Mouse (Mus musculus) neural tube, embryonic 10.5 days (tissue): Measurements from ENCODE around the gene Sumf1.

Experiments
- DNase-seq: peaks from one replicate; pipeline ENCODE4 v3.0.0-alpha.2; 2017; ENCODE audit warnings: low spot score; ENCODE audit errors: extremely low spot score

Gene Sumf1

GRCm38 (mm10) chr6:108148435-108148834, 36.9 kb downstream of the Sumf1 start:
- no peak for DNase-seq

DNA sequence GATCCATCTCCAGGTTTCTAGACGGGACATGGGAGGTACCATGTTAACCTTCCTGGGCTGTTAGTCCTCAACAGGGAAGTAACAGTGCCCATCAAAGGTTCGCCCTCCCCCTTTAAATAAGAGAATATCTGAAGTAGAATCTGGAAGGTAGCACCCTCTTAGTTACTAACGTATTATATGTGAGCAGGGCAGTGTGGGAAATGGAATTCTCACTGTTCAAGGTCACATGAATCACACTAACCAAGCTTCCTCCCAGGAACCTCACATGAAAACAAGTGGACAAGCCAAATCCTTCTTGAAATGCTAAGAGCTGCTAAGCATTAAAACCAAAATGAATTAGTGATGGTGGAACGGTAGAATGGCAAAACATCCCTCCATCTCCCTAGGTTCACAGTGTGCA, 38.7 kb downstream of the Sumf1 start:
- no peak for DNase-seq

GRCm38 (mm10) chr6:108145941-108146588, 39.3 kb downstream of the Sumf1 start:
- DNase-seq: peak; percentile 33

GRCm38 (mm10) chr6:108145241-108145640, 40.1 kb downstream of the Sumf1 start:
- no peak for DNase-seq

DNA sequence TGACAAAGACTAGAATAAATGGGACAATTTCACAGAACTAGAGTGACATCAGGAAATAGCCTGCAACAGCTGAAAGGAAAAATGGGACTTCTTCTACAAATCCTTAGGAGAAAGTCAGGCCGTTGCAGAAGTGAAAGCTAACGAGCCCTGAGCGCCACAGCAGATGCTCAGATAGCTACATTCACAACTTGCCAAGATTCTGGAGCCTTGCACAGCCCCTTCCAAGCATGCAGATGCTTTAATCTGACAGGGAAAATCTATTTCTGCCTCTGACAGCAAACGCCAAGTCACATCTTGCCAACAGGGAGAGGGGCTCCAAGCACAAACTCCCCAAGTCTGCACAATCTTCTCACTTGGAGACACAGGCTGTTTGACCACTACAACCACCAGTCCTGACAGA, 42.6 kb downstream of the Sumf1 start:
- no peak for DNase-seq

DNA sequence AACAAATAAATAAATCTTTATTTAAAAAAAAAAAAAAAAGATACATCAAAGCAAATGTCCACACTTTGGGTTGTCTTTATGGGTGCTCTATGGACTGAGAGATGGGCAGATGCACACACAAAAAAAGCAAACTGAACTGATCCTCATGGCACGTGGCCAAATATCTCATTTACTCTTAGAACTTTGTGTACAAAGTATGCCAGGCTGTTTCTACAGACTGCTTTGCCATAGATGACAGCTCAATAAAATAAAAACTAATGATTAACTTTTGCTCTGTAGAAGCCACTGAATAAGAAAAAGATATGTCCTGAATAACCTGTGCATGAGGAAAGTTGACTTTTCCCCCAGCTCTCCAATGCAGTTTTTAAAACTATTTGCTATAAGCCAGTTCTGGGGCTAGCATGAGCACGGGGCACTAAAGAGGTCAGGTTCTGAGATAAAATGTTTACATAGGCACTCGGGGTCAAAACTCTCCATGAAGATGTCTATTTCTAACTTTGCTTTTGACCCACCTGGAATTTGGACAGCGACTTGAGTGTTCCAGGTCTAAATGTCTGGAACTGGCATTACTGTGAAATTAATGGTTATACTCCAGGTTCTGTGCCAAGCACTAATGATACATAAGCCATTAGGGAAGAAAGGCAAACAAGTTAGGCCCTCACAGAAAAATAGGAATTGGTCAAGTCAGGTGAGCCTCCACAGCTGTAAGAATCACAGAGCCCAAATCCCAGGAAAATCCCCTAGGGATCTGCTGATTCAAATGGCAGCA, 44.5 kb downstream of the Sumf1 start:
- DNase-seq: no peak

DNA sequence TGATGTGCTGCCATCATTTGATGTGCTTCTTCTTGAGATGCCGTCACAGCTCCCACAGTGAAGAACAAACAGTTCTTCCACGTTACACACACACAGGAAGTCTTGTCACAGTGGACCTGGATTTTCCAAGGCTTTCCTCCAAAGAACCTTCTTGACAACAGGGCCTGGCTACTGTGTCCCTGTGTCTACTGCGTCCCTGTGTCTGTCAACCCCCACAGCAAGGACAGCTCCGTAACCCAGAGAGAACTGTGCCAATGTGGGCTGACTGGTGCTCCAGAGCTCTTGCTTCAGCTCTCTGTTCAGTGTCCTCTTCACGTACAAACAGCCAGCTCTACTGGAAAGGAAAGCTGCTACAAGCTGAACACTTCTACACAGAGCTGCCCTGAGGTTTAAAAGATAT, 48.4 kb downstream of the Sumf1 start:
- no peak for DNase-seq

GRCm38 (mm10) chr6:108136286-108136685, 49.1 kb downstream of the Sumf1 start:
- no peak for DNase-seq

GRCm38 (mm10) chr6:108132268-108132935, 53.0 kb downstream of the Sumf1 start:
- DNase-seq: no peak

DNA sequence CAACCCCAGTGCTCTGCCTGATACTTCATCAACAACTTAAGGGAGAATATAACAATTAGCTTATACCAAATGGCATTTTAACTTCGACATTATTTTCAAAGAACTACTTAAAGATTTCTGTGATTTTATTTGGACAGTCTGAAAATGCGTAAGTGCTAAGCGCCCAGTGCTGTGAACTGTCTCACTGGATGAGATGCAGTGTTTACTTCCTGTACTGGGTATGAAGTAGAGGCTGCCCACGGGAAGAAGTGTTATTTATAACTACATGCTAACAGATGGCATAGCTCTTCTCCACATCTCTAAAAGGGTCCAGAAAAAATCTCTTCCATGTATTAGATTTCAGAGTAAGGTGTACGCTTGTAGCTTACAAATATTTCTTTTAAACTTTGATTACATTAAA, 54.7 kb downstream of the Sumf1 start:
- no peak for DNase-seq

DNA sequence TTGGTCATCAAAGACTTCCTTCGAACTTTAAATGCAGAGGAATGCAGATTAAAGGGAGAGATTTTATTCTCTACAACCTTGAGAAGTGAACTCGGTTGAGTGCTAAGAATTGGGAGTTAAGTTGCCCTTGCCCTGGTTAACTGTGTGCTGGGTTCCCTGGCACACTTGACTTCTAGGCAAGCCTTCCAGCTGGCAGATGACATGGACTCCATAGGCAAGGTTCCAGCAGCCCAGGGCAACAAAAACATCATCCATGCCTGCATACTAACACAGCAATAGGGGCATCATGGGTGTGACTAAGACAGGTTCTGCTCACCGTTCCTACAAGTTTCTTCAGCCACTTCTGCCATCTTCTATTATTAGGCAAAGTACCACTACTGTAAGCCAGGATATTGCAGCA, 58.8 kb downstream of the Sumf1 start:
- DNase-seq: no peak

DNA sequence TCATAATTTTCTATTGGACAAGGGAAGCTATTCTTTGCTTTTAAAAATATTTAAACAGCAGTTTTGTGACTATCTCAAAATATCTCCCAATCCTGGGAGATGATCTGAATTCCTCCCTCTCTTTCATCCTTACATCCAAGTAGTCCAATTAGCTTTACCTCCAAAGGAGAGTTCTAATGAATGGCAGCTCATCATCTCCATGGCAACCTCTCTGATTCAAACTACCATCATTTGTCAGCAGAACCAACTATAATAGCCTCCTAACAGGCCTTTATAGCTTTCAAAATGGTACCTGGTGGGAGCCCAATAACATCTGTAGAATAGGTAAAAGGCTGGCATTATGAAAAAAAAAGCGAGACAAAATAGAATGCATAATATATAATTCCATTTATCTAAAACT, 59.9 kb downstream of the Sumf1 start:
- no peak for DNase-seq

- no peak for DNase-seq
Measured at GRCm38 (mm10) chr6:108117881-108118280, 67.5 kb downstream of the Sumf1 start.

DNA sequence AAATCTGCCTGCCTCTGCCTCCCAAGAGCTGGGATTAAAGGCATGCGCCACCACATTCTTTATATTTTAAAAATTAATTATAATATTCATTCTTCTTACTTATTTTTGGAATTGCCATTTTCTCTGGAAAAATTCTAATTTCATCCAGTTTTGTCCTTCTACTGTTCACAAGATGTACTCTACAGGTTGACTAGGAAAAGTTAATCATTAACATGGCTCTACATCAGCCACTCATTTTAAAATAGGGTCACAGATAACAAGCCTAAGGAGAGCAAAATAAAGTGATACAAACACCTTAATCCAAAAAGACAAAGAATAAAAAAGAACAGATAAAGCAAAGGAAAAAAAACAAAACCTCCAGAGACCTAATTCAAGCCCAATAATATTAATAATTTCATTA, 70.4 kb downstream of the Sumf1 start:
- no peak for DNase-seq

- DNase-seq: no peak
Measured at GRCm38 (mm10) chr6:108111693-108112092, 73.7 kb downstream of the Sumf1 start.

DNA sequence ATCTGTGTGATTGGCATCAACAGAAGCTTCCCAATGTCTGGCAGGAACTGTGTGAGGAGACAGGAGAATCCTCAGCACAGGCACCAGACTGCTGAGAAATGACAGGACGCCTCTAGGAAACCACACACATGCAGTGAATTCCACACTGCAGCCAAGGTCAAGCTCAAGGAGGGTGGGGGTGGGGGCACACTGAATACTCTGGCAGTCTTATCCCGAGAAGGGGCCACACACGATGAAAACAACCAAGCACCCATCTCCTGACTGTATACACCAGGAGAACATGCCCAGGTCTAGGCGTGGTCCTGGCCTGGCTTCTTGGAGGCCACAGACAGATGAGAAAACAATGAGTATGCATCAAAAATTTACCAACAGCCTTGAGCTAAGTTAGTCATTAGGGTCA, 75.0 kb downstream of the Sumf1 start:
- DNase-seq: no peak

GRCm38 (mm10) chr6:108107376-108107775, 78.0 kb downstream of the Sumf1 start:
- no peak for DNase-seq

- DNase-seq: no peak
Measured at GRCm38 (mm10) chr6:108101936-108102830, 83.2 kb downstream of the Sumf1 start.

- no peak for DNase-seq
Measured at GRCm38 (mm10) chr6:108098846-108099217, 86.5 kb downstream of the Sumf1 start.

DNA sequence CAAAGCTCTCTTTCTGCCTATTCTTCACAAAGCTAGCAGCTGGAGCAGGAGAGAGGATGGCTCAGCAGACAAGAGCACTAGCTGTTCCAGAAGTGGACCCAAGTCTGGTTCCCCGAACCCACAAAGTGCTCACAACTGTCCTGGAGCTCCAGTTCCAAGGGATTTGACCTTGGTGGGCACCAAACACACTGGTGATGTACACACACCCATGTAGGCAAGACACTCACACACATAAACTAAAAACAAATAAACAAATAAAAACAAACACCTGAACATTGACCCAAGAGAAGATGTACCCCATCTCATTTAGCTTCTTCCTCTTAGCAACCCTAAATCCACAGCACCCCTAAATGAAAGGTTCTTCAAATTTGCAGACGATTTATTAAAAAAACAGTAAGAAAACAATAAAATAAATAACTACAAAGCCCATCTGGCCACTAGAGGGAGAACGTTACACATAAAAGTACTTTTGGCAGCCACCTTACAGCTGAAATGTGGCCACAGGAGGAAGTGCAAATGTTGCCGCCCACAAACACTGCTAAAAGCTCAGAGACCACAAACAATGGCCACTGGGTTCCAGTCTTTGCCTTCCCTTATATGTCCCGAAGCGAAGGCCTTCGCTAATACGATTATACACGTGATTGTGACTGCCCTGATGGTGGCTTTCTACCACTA, 87.1 kb downstream of the Sumf1 start:
- peak; percentile 32 for DNase-seq

GRCm38 (mm10) chr6:108095445-108095844, 89.9 kb downstream of the Sumf1 start:
- DNase-seq: no peak
